Mouse (Mus musculus) kidney, embryonic 14.5 days (tissue): ENCODE data around the gene Litaf. TPM values are rescaled to one million over a fixed set of nuclear protein-coding genes. Genes with fewer than 3 reads are reported as not detected.
"Not testable (repeated sequence)": the region's sequence is repeated elsewhere in the genome, so short reads cannot be mapped to it uniquely, and the experiment has no call there.

Experiments
- ATAC-seq: fragments of 200-750 bp; cut with Nextera tagmentation; 2 replicates; pipeline ENCODE4 v1.8.0; 2017; ENCODE audit warnings: moderate number of reproducible peaks, mild to moderate bottlenecking, moderate TSS enrichment, moderate library complexity; ENCODE audit not compliant: low FRiP score, low TSS enrichment
- H3K27ac ChIP-seq: fragments of 300-500 bp; sonication (generic); 2 replicates; pipeline ENCODE4 v1.5.1; 2014; ENCODE audit warnings: low read depth, mild to moderate bottlenecking, low read length, moderate library complexity, mixed read lengths
- H3K27me3 ChIP-seq: fragments of 300-500 bp; sonication (generic); 2 replicates; pipeline ENCODE4 v1.6.1; 2014; ENCODE audit warnings: mild to moderate bottlenecking, low read length; ENCODE audit not compliant: control insufficient read depth, insufficient read depth
- H3K36me3 ChIP-seq: fragments of 300-500 bp; sonication (generic); 2 replicates; pipeline ENCODE4 v1.6.1; 2014; ENCODE audit warnings: low read length, mixed read lengths; ENCODE audit not compliant: control insufficient read depth, insufficient read depth
- H3K4me1 ChIP-seq: fragments of 300-500 bp; sonication (generic); 2 replicates; pipeline ENCODE4 v1.6.1; 2014; ENCODE audit warnings: low read length, mixed read lengths; ENCODE audit not compliant: control insufficient read depth, insufficient read depth
- H3K4me2 ChIP-seq: fragments of 300-500 bp; sonication (generic); replicated peaks from 2 replicates; pipeline ENCODE4 v1.6.1; 2014; ENCODE audit warnings: low read depth, mild to moderate bottlenecking, low read length
- H3K4me3 ChIP-seq: fragments of 300-500 bp; sonication (generic); 2 replicates; pipeline ENCODE4 v1.5.1; 2014; ENCODE audit warnings: mild to moderate bottlenecking, low read length
- H3K9ac ChIP-seq: fragments of 300-500 bp; sonication (generic); 2 replicates; pipeline ENCODE4 v1.6.1; 2014; ENCODE audit warnings: low read depth, mild to moderate bottlenecking, low read length, moderate library complexity
- H3K9me3 ChIP-seq: fragments of 300-500 bp; sonication (generic); 2 replicates; pipeline ENCODE4 v1.6.1; 2016; ENCODE audit warnings: low read length; ENCODE audit not compliant: control insufficient read depth
- WGBS: fragments of 180-500 bp; shearing (Covaris S2); extraction: QIAGEN DNeasy Blood & Tissue Kit; methylation state at CpG from one replicate; pipeline ENCODE4 v1.1.7; 2014; 5-methylcytosine and 5-hydroxymethylcytosine counted together
- polyA plus RNA-seq: library from polyadenylated mRNA; unstranded; fragments of >200 nt; fragmentation: Nextera tagmentation; extraction: Ambion mirVana; gene quantifications from 2 replicates; pipeline ENCODE4 v1.2.1, GENCODE M21; 2014

Litaf gene
- polyA plus RNA-seq, 1 experiment from 2014 or later: 121 TPM

DNA sequence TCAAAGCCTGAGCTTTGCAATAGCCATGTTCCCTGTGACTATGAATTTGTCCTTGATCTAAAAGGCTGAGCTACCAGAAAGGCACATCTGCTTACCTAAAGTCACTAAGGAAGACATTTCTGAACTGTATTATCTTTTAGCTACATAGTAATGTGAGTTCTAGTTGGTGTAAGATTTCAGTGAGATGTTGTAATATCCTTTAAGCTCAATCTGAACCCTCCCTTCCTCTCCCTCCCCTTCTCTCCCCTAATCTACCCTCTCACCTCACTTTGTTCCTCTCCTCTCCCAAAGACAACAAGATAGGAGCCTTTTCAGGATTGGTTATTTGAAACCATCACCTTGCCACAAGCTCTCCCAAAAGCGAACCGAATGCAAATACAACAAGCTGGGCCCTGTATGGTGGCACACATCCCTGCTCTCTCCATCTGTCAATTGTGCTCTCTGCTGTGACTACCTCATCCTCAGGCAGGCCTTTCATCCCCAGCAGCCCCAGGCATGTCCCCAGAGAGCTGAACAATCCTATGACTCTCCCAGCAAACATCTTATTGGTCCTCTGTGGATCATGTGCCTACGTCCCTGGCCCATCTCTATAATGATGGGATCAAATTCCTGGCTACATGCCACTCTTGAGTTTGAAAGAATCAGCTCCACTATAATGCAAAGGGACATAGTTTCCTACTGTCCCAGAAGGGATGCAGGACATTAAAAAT is 44.4 kb downstream of the Litaf start:
- no peak for ATAC-seq
- 57% methylated on average over 3 of the region's 3 CpGs for WGBS

GRCm38 (mm10) chr16:11017807-11018595 is 48.0 kb downstream of the Litaf start:
- H3K4me2 ChIP-seq: no peak overlapping the region
- no peak overlapping the region for H3K4me3 ChIP-seq
- no peak overlapping the region for H3K9ac ChIP-seq
- no peaks in the 10 kb centered on the region for H3K27me3 ChIP-seq
- H3K9me3 ChIP-seq: no peaks in the 10 kb centered on the region
- 47% methylated on average over 11 of the region's 11 CpGs for WGBS
- H3K27ac ChIP-seq: no peak overlapping the region
- peak; percentile 34; the same call in 1 of the 2 replicates for ATAC-seq
- H3K36me3 ChIP-seq: no peaks in the 10 kb centered on the region
- H3K4me1 ChIP-seq: peaks cover 5% of the 10 kb centered on the region; the same call in 1 of the 2 replicates

More for the DNA sequence above, 44.4 kb downstream of the Litaf start:
- no peaks in the 10 kb centered on the region for H3K9me3 ChIP-seq
- H3K4me3 ChIP-seq: no peak overlapping the region
- H3K9ac ChIP-seq: no peak overlapping the region
- H3K4me1 ChIP-seq: peaks cover 5% of the 10 kb centered on the region; the same call in 1 of the 2 replicates
- H3K27ac ChIP-seq: no peak overlapping the region
- no peaks in the 10 kb centered on the region for H3K27me3 ChIP-seq
- no peaks in the 10 kb centered on the region for H3K36me3 ChIP-seq
- no peak overlapping the region for H3K4me2 ChIP-seq

DNA sequence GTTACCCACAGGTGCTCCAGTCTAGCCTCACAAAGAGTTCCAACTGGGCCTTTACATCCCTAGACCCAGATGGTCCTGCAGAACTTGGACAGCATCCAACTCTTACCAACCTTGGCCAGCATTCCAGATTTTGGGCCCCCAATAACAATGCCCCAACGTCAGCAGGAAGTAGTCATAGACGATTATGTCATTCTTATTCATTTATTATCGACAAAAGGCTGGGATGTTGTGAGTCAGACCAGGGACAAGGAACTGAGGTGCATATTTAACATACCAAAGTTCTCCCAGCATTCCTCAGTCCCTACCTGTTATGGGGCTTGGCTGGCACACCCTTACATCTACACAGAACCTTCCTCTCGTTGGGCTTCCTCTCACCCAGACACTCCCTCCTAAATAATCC is 49.6 kb downstream of the Litaf start:
- no peak overlapping the region for H3K4me3 ChIP-seq
- H3K4me2 ChIP-seq: no peak overlapping the region
- no peaks in the 10 kb centered on the region for H3K9me3 ChIP-seq
- H3K27ac ChIP-seq: no peak overlapping the region
- H3K36me3 ChIP-seq: no peaks in the 10 kb centered on the region
- no peak for ATAC-seq
- WGBS: 70% methylated on average over 4 of the region's 4 CpGs
- H3K4me1 ChIP-seq: peaks cover 5% of the 10 kb centered on the region; the same call in 1 of the 2 replicates
- no peak overlapping the region for H3K9ac ChIP-seq
- H3K27me3 ChIP-seq: no peaks in the 10 kb centered on the region

- H3K4me3 ChIP-seq: no peak overlapping the region
- ATAC-seq: no peak
- H3K36me3 ChIP-seq: no peaks in the 10 kb centered on the region
- no peak overlapping the region for H3K27ac ChIP-seq
- WGBS: 77% methylated on average over 3 of the region's 3 CpGs
- H3K27me3 ChIP-seq: no peaks in the 10 kb centered on the region
- H3K4me2 ChIP-seq: no peak overlapping the region
- H3K4me1 ChIP-seq: peaks cover 6% of the 10 kb centered on the region; the same call in 1 of the 2 replicates
- H3K9me3 ChIP-seq: no peaks in the 10 kb centered on the region
- H3K9ac ChIP-seq: no peak overlapping the region
Observed at GRCm38 (mm10) chr16:11014407-11014806, 51.5 kb downstream of the Litaf start.

- ATAC-seq: not testable (repeated sequence)
- 93% methylated on average over 9 of the region's 19 CpGs for WGBS
Observed at GRCm38 (mm10) chr16:11013464-11014147, 52.4 kb downstream of the Litaf start.

GRCm38 (mm10) chr16:11012571-11013463 is 53.1 kb downstream of the Litaf start:
- ATAC-seq: peak; percentile 8; the same call in 1 of the 2 replicates
- Histone ChIP-seq H3K9ac (no peak overlapping the region), H3K4me1 (peaks cover 17% of the 10 kb centered on the region), H3K4me3 (no peak overlapping the region), H3K27me3 (no peaks in the 10 kb centered on the region), H3K4me2 (no peak overlapping the region), H3K27ac (peak overlapping the region; percentile 30; the same call in 1 of the 2 replicates), H3K36me3 (no peaks in the 10 kb centered on the region), H3K9me3 (no peaks in the 10 kb centered on the region)
- 71% methylated on average over 11 of the region's 11 CpGs for WGBS

More at GRCm38 (mm10) chr16:11013464-11014147, 52.4 kb downstream of the Litaf start:
- not testable (repeated sequence) for H3K36me3 ChIP-seq, H3K4me3 ChIP-seq, H3K9ac ChIP-seq, H3K4me2 ChIP-seq, H3K27me3 ChIP-seq, H3K27ac ChIP-seq, H3K9me3 ChIP-seq
- peaks cover 14% of the 10 kb centered on the region for H3K4me1 ChIP-seq

GRCm38 (mm10) chr16:11011939-11012338 is 54.0 kb downstream of the Litaf start:
- Histone ChIP-seq H3K4me2 (no peak overlapping the region), H3K27me3 (no peaks in the 10 kb centered on the region), H3K4me1 (peaks cover 22% of the 10 kb centered on the region), H3K9me3 (no peaks in the 10 kb centered on the region), H3K36me3 (no peaks in the 10 kb centered on the region), H3K4me3 (no peak overlapping the region), H3K9ac (no peak overlapping the region), H3K27ac (no peak overlapping the region)
- no peak for ATAC-seq
- WGBS: 81% methylated on average over 4 of the region's 4 CpGs

GRCm38 (mm10) chr16:11011206-11011605 is 54.8 kb downstream of the Litaf start:
- no peak overlapping the region for H3K4me3 ChIP-seq
- H3K9ac ChIP-seq: no peak overlapping the region
- WGBS: 69% methylated on average over 2 of the region's 2 CpGs
- no peaks in the 10 kb centered on the region for H3K36me3 ChIP-seq
- H3K9me3 ChIP-seq: no peaks in the 10 kb centered on the region
- no peak overlapping the region for H3K27ac ChIP-seq
- ATAC-seq: no peak
- no peaks in the 10 kb centered on the region for H3K27me3 ChIP-seq
- peaks cover 22% of the 10 kb centered on the region for H3K4me1 ChIP-seq
- H3K4me2 ChIP-seq: no peak overlapping the region
